Mouse (Mus musculus): ENCODE measurements around the gene Capn12. TPM values are rescaled to one million over a fixed set of nuclear protein-coding genes. Genes with fewer than 3 reads are reported as not detected.
"Not testable (repeated sequence)": the region's sequence is repeated elsewhere in the genome, so short reads cannot be mapped to it uniquely, and the experiment has no call there.

Capn12 gene
- total RNA-seq, 2 experiments from 2014 or later = not detected

DNA sequence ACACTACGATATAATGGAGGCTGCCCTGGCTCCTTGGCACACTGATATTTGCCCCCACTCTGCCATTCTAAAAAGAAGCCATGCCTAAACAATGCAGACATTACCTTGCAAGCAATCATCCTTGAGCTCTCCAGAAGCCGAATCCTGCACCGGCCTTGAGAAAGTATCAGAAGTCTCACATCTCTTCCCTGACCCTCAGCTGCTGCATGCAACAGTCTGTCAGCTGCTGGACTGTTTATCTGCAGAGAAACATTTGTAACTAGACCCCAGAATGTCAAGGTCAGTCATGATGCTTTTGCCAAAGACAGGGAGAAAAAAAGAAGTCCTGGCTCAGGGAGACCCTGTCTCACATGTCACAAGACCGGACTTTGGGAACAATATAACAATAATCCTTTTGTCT lies 5.1 kb upstream of the Capn12 start:
- ATAC-seq (replicated peaks; ENCODE audit: low FRiP score, poor library complexity, severe bottlenecking) = no peak

DNA sequence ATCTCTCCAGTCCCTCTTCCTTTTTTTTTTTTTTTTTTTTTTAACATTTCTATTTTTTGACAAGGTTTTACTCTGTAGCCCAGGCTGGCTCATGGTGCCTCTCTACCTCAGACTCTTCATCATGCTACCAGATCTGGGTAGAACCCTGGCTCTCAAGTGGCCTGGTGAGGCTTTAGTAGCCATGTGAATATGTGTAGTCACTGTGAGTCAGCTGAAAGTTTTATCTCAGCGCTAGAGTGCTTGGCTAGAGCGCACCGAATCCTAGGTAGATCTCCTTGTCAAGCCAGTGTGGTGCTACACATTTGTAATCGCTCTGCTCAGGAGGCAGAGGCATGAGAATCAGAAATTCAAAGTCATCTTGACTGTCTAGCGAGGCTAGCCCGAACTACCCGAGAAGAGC lies 4.1 kb upstream of the Capn12 start:
- peak; percentile 91 for ATAC-seq (replicated peaks; ENCODE audit: low FRiP score, poor library complexity, severe bottlenecking)

GRCm38 (mm10) chr7:28877856-28878255 lies 3.4 kb upstream of the Capn12 start:
- ATAC-seq (replicated peaks; ENCODE audit: low FRiP score, poor library complexity, severe bottlenecking) = no peak

- no peak for ATAC-seq (replicated peaks; ENCODE audit: low FRiP score, poor library complexity, severe bottlenecking)
These were observed 1.6 kb upstream of the Capn12 start for GRCm38 (mm10) chr7:28879606-28880005.

DNA sequence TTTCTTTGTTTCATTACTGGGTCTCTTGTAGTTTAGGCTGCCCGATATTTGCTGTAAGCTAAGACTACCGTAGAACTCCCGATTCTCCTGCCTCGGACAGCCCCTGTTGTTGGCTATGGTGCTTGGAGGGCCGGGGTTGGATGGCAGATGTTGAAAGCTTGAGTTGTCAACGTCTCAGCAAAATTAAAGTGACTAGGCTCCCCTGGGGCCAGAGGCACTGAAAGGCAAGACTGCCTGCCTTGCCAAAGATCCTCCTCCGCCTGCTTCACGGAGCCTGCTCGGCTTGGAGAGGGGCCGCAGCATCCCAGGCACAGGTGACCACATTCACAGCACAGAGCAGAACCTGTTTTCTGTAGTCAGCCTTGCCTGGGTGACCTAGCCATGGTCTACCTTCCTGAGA lies 668 bp upstream of the Capn12 start:
- no peak for ATAC-seq (replicated peaks; ENCODE audit: low FRiP score, poor library complexity, severe bottlenecking)

DNA sequence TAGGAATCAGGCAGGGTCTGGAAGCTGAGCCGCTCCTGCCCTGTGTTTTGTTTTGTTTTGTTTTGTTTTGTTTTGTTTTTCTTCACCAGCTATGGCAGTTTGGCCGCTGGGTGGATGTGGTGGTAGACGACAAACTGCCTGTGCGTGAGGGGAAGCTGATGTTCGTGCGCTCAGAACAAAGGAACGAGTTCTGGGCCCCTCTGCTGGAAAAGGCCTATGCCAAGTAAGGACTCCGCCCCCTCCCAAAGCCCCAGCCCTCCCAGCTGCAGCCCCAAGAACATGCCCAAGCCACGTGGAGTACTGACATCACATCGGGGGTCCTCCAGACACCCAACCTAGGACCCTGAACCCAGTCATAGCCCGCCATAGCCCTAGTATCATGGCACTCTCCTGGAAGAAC lies 1.8 kb downstream of the Capn12 start:
- ATAC-seq (replicated peaks; ENCODE audit: low FRiP score, poor library complexity, severe bottlenecking) = no peak

DNA sequence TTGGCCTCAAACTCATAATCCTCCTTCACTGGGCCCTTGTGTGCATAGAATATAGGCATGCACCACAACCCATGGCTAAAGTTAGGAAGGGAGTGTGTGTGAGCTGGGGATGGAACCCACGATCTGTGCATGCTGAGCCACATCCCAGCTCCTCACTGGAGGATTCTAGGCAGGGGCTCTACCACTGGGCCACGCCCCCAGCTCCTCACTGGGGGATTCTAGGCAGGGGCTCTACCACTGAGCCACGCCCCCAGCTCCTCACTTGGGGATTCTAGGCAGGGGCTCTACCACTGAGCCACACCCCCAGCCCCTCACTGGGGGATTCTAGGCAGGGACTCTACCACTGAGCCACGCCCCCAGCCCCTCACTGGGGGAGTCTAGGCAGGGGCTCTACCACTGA lies 2.5 kb downstream of the Capn12 start:
- not testable (repeated sequence) for ATAC-seq (replicated peaks; ENCODE audit: low FRiP score, poor library complexity, severe bottlenecking)

GRCm38 (mm10) chr7:28886486-28886885 lies 5.3 kb downstream of the Capn12 start:
- no peak for ATAC-seq (replicated peaks; ENCODE audit: low FRiP score, poor library complexity, severe bottlenecking)

- ATAC-seq (replicated peaks; ENCODE audit: low FRiP score, poor library complexity, severe bottlenecking) = no peak
These were observed 7.5 kb downstream of the Capn12 start for GRCm38 (mm10) chr7:28888701-28889161.

DNA sequence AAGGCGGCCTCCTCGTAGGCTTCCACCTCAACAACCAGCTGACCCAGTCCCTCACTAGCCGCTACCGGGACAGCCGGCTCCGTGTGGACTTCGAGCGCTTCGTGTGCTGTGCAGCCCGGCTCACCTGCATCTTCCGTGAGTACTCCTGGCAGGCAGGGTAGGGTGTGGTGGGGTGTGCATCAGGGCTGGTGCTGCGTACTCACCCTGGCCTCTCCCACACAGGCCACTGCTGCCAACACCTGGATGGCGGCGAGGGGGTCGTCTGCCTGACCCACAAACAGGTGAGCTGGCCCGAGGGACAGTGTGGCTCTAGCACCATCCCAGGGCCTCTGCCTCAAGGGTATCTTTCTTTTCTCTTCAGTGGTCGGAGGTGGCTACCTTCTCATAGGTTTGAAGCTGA lies 11.4 kb downstream of the Capn12 start:
- no peak for ATAC-seq (replicated peaks; ENCODE audit: low FRiP score, poor library complexity, severe bottlenecking)

GRCm38 (mm10) chr7:28893643-28894265 lies 12.5 kb downstream of the Capn12 start:
- no peak for ATAC-seq (replicated peaks; ENCODE audit: low FRiP score, poor library complexity, severe bottlenecking)

- no peak for ATAC-seq (replicated peaks; ENCODE audit: low FRiP score, poor library complexity, severe bottlenecking)
These were observed 13.7 kb downstream of the Capn12 start for GRCm38 (mm10) chr7:28894942-28895341.

DNA sequence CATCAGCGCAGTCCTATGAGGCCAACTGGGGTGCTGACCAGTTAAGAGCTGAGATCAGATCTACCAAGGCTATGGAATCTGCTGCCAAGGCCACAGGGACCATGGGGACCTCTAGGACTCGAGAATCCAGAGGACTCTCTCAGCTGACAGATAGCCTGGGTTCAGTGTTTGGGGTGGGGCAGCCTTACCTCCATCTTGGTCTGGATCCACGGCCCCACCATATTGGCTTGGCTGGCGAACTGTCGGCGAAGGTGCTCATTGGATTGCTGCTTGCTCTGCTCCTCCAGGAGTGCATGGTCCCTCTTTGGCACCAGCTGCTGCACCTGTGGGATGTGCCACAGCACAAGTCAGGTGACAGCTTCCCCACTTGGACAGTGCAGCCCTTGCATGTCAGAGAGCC lies 16.4 kb downstream of the Capn12 start:
- no peak for ATAC-seq (replicated peaks; ENCODE audit: low FRiP score, poor library complexity, severe bottlenecking)

- no peak for ATAC-seq (replicated peaks; ENCODE audit: low FRiP score, poor library complexity, severe bottlenecking)
These were observed 18.8 kb downstream of the Capn12 start for GRCm38 (mm10) chr7:28899972-28900371.

DNA sequence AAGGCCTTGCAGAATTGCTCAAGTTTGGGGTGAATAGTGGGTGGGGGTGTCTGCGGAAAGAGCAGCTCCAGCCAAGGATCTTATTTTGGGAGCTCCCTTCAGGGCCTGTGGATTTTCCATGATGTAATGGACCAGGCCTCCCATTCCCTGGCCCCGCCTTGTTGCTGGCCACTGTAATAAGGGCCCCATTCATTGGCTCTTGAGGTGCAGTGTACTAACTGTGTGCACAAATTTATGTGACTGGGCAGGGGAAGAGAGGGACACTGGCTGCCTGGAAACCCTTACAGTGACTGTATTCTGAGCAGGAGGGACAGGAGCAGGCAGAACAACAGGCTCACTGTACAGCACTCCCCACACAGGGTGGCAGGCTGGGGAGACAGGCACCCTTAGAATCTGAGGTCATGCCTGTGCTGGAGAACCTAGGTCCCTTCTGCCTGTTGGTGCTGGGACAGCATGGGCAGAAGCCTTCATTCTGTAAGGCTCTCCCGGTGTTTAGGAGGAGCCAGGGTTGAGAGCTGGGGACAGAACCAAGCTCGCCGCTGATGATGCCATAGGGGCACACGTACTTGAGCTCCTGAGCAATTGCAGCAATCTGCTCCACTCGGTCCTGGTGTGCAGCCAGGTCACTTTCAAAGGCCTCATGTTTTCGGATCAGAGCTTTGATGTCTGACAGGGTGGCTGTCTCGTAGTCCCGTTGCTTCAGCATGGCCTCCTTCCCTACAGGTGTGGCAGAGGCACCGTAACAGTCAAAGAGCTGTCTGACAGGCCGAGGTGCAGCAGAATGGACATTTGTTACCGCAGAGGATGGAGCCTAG lies 20.3 kb downstream of the Capn12 start:
- no peak for ATAC-seq (replicated peaks; ENCODE audit: low FRiP score, poor library complexity, severe bottlenecking)

DNA sequence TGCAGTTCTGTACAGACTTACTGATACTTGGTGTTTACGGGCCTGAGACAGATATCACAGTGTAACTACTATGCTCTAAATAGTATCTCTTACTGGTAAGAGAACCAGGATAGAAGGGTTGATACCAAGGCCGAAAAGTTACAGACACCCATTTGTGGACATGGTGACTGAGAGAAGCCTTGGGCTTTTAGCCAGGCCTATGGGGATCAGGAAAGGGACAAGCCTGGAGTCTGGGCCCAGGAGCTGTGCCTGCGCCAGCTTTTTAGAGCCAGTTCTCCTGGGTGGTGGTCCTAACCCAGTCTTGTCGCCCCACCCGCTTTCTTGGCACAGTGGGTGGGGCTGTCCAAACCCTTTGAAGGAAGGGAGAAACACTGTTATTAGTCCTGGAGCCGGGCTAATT lies 21.0 kb downstream of the Capn12 start:
- no peak for ATAC-seq (replicated peaks; ENCODE audit: low FRiP score, poor library complexity, severe bottlenecking)

DNA sequence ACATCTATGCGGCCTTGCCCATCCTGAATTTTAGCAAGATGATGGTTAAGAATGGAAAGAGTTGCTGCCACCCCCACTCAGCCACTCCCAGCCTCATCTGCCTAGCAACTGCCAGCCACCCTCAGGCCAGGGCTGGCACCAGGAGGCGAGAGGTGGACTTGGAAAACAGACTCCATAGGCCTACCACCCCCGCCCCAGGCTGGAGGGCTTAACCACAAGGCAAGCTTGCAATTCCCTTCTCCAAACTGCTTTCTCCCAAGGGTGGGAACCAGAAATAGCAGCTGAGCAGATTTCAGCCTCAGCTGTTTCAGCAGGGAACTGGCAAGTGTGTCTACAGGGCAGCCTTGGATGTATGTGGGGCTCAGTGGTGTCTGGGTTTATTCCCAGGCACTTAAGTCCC lies 21.6 kb downstream of the Capn12 start:
- ATAC-seq (replicated peaks; ENCODE audit: low FRiP score, poor library complexity, severe bottlenecking) = no peak

DNA sequence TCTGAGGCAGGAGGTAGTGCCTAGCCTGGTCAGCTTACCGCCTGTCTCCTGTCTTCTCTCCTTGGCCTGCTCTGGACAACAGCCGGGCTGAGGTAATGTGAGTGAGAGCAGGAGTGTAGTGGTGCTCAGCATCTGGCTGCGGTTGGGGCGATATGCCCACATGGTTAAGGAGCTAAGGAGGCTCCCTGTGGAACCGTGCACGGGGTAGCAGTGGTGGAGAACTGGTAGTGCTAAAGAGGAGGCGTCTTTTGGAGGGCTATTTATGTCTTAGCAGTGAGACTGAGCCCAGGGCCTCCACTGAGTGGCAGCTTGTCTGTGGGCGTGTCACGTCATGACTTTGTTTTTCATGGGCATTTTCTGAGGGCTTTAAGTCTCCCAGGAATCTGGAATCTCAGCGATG lies 22.6 kb downstream of the Capn12 start:
- no peak for ATAC-seq (replicated peaks; ENCODE audit: low FRiP score, poor library complexity, severe bottlenecking)

- no peak for ATAC-seq (replicated peaks; ENCODE audit: low FRiP score, poor library complexity, severe bottlenecking)
These were observed 26.0 kb downstream of the Capn12 start for GRCm38 (mm10) chr7:28907195-28907594.

DNA sequence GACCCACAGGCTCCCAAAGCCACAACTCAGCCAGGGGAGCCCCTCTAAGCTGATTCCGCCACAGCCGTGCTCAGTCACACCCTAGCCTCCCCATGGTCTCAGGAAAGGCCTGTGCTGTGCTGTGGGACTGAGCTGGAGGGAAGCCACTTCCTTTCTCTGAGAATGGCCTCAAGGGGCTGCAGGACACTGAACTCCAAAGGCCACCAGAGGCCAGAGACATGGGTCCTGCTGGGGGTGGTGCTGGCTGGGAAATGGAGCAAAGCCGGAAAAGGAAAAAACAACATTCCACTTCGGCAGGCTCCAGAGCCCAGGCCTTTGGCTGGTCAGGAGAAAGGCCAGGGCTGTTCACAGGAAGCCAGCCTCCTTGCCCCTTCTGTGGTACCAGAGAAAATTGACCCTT lies 30.4 kb downstream of the Capn12 start:
- ATAC-seq (replicated peaks; ENCODE audit: low FRiP score, poor library complexity, severe bottlenecking) = no peak

- ATAC-seq (replicated peaks; ENCODE audit: low FRiP score, poor library complexity, severe bottlenecking) = no peak
These were observed 31.9 kb downstream of the Capn12 start for GRCm38 (mm10) chr7:28913171-28913570.
